Mouse (Mus musculus) heart, postnatal 0 days (tissue): ENCODE measurements around the gene Cd164l2. TPM values are rescaled to one million over a fixed set of nuclear protein-coding genes. Genes with fewer than 3 reads are reported as not detected.
A peak's percentile ranks its signal among the peaks of the same experiment; 100 is the strongest.

Experiments used
- ATAC-seq: fragments of 200-750 bp; cut with Nextera tagmentation; 2 replicates; pipeline ENCODE4 v1.8.0; 2017; ENCODE audit warnings: low read depth, moderate number of reproducible peaks, moderate library complexity; ENCODE audit not compliant: insufficient read depth
- DNase-seq: peaks from one replicate; pipeline ENCODE4 v3.0.0-alpha.2; 2016; ENCODE audit warnings: low spot score
- H3K27ac ChIP-seq: fragments of 300-500 bp; sonication (generic); 2 replicates; pipeline ENCODE4 v1.5.1; 2014; ENCODE audit warnings: low read depth, mild to moderate bottlenecking
- H3K27me3 ChIP-seq: fragments of 300-500 bp; sonication (generic); 2 replicates; pipeline ENCODE4 v1.6.1; 2014; ENCODE audit warnings: low read length, mixed read lengths; ENCODE audit not compliant: control insufficient read depth, insufficient read depth
- H3K36me3 ChIP-seq: fragments of 300-500 bp; sonication (generic); replicated peaks from 2 replicates; pipeline ENCODE4 v1.6.1; 2014; ENCODE audit warnings: low read length, mixed read lengths; ENCODE audit not compliant: control insufficient read depth, insufficient read depth
- H3K4me1 ChIP-seq: fragments of 300-500 bp; sonication (generic); 2 replicates; pipeline ENCODE4 v1.6.1; 2014; ENCODE audit warnings: antibody characterized with exemption; ENCODE audit not compliant: control insufficient read depth, insufficient read depth
- H3K4me2 ChIP-seq: fragments of 300-500 bp; sonication (generic); 2 replicates; pipeline ENCODE4 v1.6.1; 2014; ENCODE audit warnings: low read depth, mild to moderate bottlenecking, low read length, moderate library complexity
- H3K4me3 ChIP-seq: fragments of 300-500 bp; sonication (generic); 2 replicates; pipeline ENCODE4 v1.5.1; 2014; ENCODE audit warnings: low read depth, low read length
- H3K9ac ChIP-seq: fragments of 300-500 bp; sonication (generic); replicated peaks from 2 replicates; pipeline ENCODE4 v1.6.1; 2014; ENCODE audit warnings: low read depth, low read length, mixed read lengths
- H3K9me3 ChIP-seq: fragments of 300-500 bp; sonication (generic); replicated peaks from 2 replicates; pipeline ENCODE4 v1.6.1; 2016; ENCODE audit warnings: low read length; ENCODE audit not compliant: control insufficient read depth
- CTCF ChIP-seq: IDR thresholded peaks from 2 replicates; pipeline ENCODE4 v1.5.1; 2016; ENCODE audit warnings: antibody characterized with exemption, control low read depth, low read depth
- EP300 ChIP-seq: IDR thresholded peaks from 2 replicates; pipeline ENCODE4 v1.6.1; 2016; ENCODE audit warnings: antibody characterized with exemption, low read depth
- WGBS: fragments of 180-500 bp; shearing (Covaris S2); extraction: QIAGEN DNeasy Blood & Tissue Kit; methylation state at CpG from one replicate; pipeline ENCODE4 v1.1.7; 2014; 5-methylcytosine and 5-hydroxymethylcytosine counted together
- polyA plus RNA-seq: library from polyadenylated mRNA; unstranded; fragments of >200 nt; fragmentation: Nextera tagmentation; extraction: Ambion mirVana; gene quantifications from 2 replicates; pipeline ENCODE4 v1.2.1, GENCODE M21; 2015
- total RNA-seq: library from RNA; depleted of rRNA; stranded (reverse); fragments of >200 nt; gene quantifications from 2 replicates; pipeline ENCODE4 v1.2.3, GENCODE M21; 2014; ENCODE audit warnings: low replicate concordance

Cd164l2 gene
- total and polyA plus RNA-seq, 2 experiments from 2014 or later = 0.33 TPM; not detected in 1

DNA sequence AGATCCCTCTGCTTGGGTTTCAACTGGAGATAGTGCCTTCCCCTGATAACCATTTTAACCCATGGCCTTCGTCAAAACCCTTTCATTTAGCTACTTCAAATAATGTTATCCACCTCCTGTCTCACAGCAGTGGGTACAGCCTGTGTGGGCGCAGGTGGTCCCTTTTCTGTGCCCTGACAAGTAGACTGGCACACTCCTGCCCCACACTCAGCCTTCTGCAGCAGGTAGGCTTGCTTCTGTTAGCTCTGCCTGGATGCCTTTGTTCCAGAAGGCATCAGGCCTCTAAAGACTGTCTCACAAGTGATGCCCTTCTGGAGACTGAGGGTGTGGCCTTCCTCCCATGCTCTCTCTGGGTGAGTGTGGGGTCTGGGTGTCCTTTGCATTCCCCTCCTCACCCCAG lies 15.8 kb upstream of the Cd164l2 start:
- Histone ChIP-seq H3K27ac (no peak overlapping the region), H3K4me3 (no peak overlapping the region), H3K27me3 (no peaks in the 10 kb centered on the region), H3K9me3 (no peaks in the 10 kb centered on the region), H3K4me2 (no peak overlapping the region), H3K4me1 (peaks cover 32% of the 10 kb centered on the region; the same call in 1 of the 2 replicates), H3K36me3 (peaks cover 58% of the 10 kb centered on the region), H3K9ac (no peak overlapping the region)
- ATAC-seq (no peak), DNase-seq (no peak)
- 64% methylated on average over 2 of the region's 2 CpGs for WGBS
- TF ChIP-seq EP300 (no peak), CTCF (no peak)

DNA sequence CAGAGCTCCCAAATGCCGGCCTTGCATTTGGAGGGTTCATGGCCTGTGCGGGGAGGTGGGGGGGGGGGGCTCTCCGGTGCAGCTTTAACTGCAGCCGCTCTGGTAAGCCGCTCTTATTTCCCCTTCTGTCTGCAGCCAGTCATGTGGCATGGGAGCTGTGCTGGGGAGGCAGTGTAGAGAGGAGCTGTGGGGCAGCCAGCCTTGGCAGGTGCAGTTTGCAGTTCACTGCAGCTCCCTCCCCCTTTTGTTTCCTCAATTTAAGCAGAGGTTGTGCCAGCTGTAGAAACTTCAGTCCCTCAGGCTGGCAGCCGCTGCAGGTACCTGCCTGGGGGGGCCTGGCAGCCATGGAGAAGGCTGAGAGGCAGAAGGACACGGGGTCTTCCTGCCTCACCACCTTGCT lies 15.1 kb upstream of the Cd164l2 start:
- H3K27ac ChIP-seq = no peak overlapping the region
- TF ChIP-seq EP300 (no peak), CTCF (no peak)
- DNase-seq (no peak), ATAC-seq (no peak)
- H3K9ac ChIP-seq = no peak overlapping the region
- H3K4me2 ChIP-seq = no peak overlapping the region
- peaks cover 51% of the 10 kb centered on the region for H3K36me3 ChIP-seq
- WGBS = 33% methylated on average over 7 of the region's 7 CpGs
- H3K4me3 ChIP-seq = no peak overlapping the region
- peaks cover 35% of the 10 kb centered on the region; the same call in 1 of the 2 replicates for H3K4me1 ChIP-seq
- H3K27me3 ChIP-seq = no peaks in the 10 kb centered on the region
- no peaks in the 10 kb centered on the region for H3K9me3 ChIP-seq

DNA sequence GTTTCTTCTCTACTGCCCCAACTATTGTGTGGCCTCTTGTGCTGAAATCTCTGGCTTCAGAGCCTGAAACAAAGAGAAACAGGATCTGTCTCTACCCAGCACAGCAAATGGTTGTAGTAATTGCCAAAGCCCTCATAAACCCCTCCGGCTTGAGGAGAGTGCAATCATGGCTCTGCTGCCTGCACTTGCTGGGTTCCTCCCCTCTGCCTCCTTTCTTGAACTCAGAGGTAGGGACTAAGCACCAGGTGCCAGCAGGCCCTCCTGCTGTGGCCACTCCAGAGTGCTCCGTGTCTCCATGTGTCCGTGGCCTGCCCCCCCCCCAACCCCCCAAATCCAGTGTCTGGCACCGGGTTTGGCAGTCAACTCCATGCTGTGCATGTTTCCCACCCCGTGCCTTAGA lies 14.6 kb upstream of the Cd164l2 start:
- 34% methylated on average over 5 of the region's 5 CpGs for WGBS
- Histone ChIP-seq H3K27me3 (no peaks in the 10 kb centered on the region), H3K4me3 (no peak overlapping the region), H3K9ac (no peak overlapping the region), H3K27ac (peak overlapping the region; percentile 62), H3K4me2 (no peak overlapping the region), H3K4me1 (peaks cover 35% of the 10 kb centered on the region; the same call in 1 of the 2 replicates), H3K9me3 (no peaks in the 10 kb centered on the region), H3K36me3 (peaks cover 46% of the 10 kb centered on the region)
- no peak for TF ChIP-seq CTCF
- TF ChIP-seq EP300 = no peak
- DNase-seq (no peak), ATAC-seq (no peak)

DNA sequence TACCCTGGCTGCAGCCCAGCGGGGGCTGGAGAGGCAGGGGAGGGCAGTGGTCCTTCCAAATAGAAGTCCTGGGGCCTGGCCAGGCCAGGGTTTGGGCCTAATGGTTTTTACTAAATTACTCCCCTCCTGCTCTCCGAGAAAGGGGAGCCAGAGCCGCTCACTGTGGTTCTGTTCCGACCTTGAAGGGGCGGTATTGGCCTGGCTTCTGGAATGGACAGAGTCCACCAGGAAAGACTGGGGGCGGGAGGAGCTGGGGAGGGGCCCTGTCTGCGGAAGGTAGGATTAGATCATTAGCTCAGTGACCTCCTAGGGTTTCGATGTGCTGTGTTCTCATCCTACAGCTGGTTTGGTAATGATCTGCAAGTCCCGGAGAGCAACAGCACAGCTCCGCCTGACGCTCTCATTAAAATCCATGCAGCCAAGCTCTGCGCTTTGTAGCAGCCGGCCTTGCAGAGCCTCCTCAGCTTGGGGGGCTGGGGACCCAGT lies 14.1 kb upstream of the Cd164l2 start:
- TF ChIP-seq EP300 (no peak), CTCF (no peak)
- DNase-seq = no peak
- Histone ChIP-seq H3K9ac (no peak overlapping the region), H3K9me3 (no peaks in the 10 kb centered on the region), H3K27me3 (no peaks in the 10 kb centered on the region), H3K36me3 (peaks cover 41% of the 10 kb centered on the region), H3K27ac (peak overlapping the region; percentile 62), H3K4me2 (no peak overlapping the region), H3K4me3 (no peak overlapping the region), H3K4me1 (peaks cover 35% of the 10 kb centered on the region; the same call in 1 of the 2 replicates)
- no peak for ATAC-seq
- 47% methylated on average over 13 of the region's 13 CpGs for WGBS

DNA sequence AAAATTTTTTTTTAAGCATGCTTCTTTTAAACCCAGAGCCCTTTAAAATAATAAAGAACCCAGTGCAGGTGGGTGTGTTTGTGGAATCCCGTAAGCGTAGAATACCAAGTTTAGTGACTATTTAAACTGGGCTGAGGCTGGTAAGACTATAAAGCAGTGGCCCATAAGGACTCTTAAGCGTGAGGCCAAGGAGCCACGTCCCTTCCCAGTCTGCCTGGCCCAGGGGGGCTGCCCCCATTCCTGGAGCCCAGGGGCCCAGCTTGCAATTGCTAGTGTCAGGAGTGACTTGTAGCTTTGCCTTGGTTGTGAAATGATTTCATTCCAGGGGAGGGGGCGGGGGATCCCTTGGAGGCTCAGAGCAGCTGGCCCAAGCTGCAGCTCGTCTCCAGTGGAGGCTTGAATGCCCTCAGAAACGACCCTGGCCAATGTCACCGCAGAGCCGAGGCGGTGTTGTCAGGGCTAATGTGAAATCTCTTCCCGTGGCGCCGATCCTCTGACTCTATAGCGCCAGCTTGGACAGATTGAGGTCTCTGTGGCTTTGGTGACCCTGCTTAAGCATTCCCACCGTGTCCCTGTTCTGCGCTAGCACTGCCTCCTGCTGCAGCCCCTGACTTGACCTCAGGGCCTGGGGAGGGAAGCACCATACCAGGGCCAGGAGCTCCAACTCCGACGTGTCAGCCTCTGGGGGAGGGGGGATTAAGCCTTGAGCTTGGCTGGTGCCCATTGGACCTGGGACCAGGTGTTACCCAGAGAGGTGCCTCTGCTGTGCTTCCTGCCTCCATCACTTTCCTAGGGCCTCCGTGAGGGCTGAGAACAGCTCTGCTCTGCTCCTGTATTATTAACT lies 13.4 kb upstream of the Cd164l2 start:
- H3K36me3 ChIP-seq = peaks cover 34% of the 10 kb centered on the region
- H3K9me3 ChIP-seq = no peaks in the 10 kb centered on the region
- peaks cover 35% of the 10 kb centered on the region; the same call in 1 of the 2 replicates for H3K4me1 ChIP-seq
- H3K9ac ChIP-seq = 0 out of 2 replicates have a peak overlapping the region, but pooled peaks have one; percentile 13
- WGBS = 34% methylated on average over 19 of the region's 19 CpGs
- no peak overlapping the region for H3K4me2 ChIP-seq
- H3K27me3 ChIP-seq = no peaks in the 10 kb centered on the region
- DNase-seq (no peak), ATAC-seq (peak; percentile 14)
- H3K4me3 ChIP-seq = no peak overlapping the region
- H3K27ac ChIP-seq = peak overlapping the region; percentile 62
- no peak for TF ChIP-seq EP300
- no peak for TF ChIP-seq CTCF
